Mouse (Mus musculus) E14TG2a.4 (cell line): ENCODE data around the gene Lars2.

Source experiments
- H3K27me3 ChIP-seq: 2 replicates; pipeline ENCODE4 v1.6.1; 2014; ENCODE audit warnings: low read length, control low read depth; ENCODE audit not compliant: insufficient read depth
- H3K36me3 ChIP-seq: 2 replicates; pipeline ENCODE4 v1.6.1; 2014; ENCODE audit warnings: low read length, control low read depth; ENCODE audit not compliant: insufficient read depth
- H3K4me1 ChIP-seq: replicated peaks from 2 replicates; pipeline ENCODE4 v1.6.1; 2014; ENCODE audit warnings: low read depth, low read length, control low read depth
- H3K4me3 ChIP-seq: replicated peaks from 2 replicates; pipeline ENCODE4 v1.5.1; 2014; ENCODE audit warnings: mild to moderate bottlenecking, low read length
- H3K9me3 ChIP-seq: 2 replicates; pipeline ENCODE4 v1.6.1; 2014; ENCODE audit warnings: low read length, control low read depth
- CTCF ChIP-seq: conservative IDR thresholded peaks from 2 replicates; pipeline ENCODE4 v1.5.1; 2014; ENCODE audit warnings: low read length
- NANOG ChIP-seq: IDR thresholded peaks from 2 replicates; pipeline ENCODE4 v1.6.1; 2014; ENCODE audit warnings: borderline replicate concordance, low read length, mixed read lengths
- POU5F1 ChIP-seq: IDR thresholded peaks from 2 replicates; pipeline ENCODE4 v1.6.1; 2014; ENCODE audit warnings: low read length, borderline replicate concordance

The Lars2 gene

GRCm38 (mm10) chr9:123456634-123457602 is 90.2 kb downstream of the Lars2 start:
- no peaks in the 10 kb centered on the region for H3K27me3 ChIP-seq
- TF ChIP-seq CTCF (no peak), NANOG (no peak), POU5F1 (no peak)
- H3K36me3 ChIP-seq = peaks cover 30% of the 10 kb centered on the region
- H3K4me3 ChIP-seq = no peak overlapping the region
- H3K9me3 ChIP-seq = no peaks in the 10 kb centered on the region
- peaks cover 9% of the 10 kb centered on the region for H3K4me1 ChIP-seq

- no peaks in the 10 kb centered on the region for H3K27me3 ChIP-seq
- peaks cover 25% of the 10 kb centered on the region for H3K36me3 ChIP-seq
- no peak for TF ChIP-seq CTCF
- no peak overlapping the region for H3K4me3 ChIP-seq
- no peaks in the 10 kb centered on the region for H3K9me3 ChIP-seq
- H3K4me1 ChIP-seq = peaks cover 9% of the 10 kb centered on the region
Measured at GRCm38 (mm10) chr9:123457603-123458002, 90.9 kb downstream of the Lars2 start.

GRCm38 (mm10) chr9:123467141-123467620 is 100.5 kb downstream of the Lars2 start:
- H3K4me3 ChIP-seq = no peak overlapping the region
- H3K36me3 ChIP-seq = no peaks in the 10 kb centered on the region
- TF ChIP-seq POU5F1 (no peak), CTCF (no peak), NANOG (no peak)
- H3K9me3 ChIP-seq = no peaks in the 10 kb centered on the region
- H3K4me1 ChIP-seq = no peaks in the 10 kb centered on the region
- H3K27me3 ChIP-seq = no peaks in the 10 kb centered on the region; the same call in none of the 2 replicates

- H3K27me3 ChIP-seq = no peaks in the 10 kb centered on the region; the same call in none of the 2 replicates
- no peaks in the 10 kb centered on the region for H3K9me3 ChIP-seq
- H3K4me1 ChIP-seq = no peaks in the 10 kb centered on the region
- H3K36me3 ChIP-seq = no peaks in the 10 kb centered on the region
- TF ChIP-seq NANOG (no peak), CTCF (no peak), POU5F1 (no peak)
- H3K4me3 ChIP-seq = no peak overlapping the region
Measured at GRCm38 (mm10) chr9:123468406-123469085, 101.8 kb downstream of the Lars2 start.

- Histone ChIP-seq H3K36me3 (no peaks in the 10 kb centered on the region), H3K27me3 (no peaks in the 10 kb centered on the region; the same call in none of the 2 replicates), H3K9me3 (no peaks in the 10 kb centered on the region), H3K4me1 (no peaks in the 10 kb centered on the region), H3K4me3 (no peak overlapping the region)
- TF ChIP-seq POU5F1 = no peak
- TF ChIP-seq CTCF = no peak
- no peak for TF ChIP-seq NANOG
Measured at GRCm38 (mm10) chr9:123469087-123469486, 102.4 kb downstream of the Lars2 start.

GRCm38 (mm10) chr9:123473377-123473776 is 106.7 kb downstream of the Lars2 start:
- no peak for TF ChIP-seq CTCF
- TF ChIP-seq POU5F1 = no peak
- TF ChIP-seq NANOG = no peak

GRCm38 (mm10) chr9:123475569-123475968 is 108.8 kb downstream of the Lars2 start:
- peaks cover 28% of the 10 kb centered on the region for H3K4me1 ChIP-seq
- TF ChIP-seq NANOG (no peak), POU5F1 (no peak), CTCF (no peak)
- H3K36me3 ChIP-seq = peaks cover 11% of the 10 kb centered on the region

More at GRCm38 (mm10) chr9:123473377-123473776, 106.7 kb downstream of the Lars2 start:
- Histone ChIP-seq H3K9me3 (no peaks in the 10 kb centered on the region), H3K4me3 (no peak overlapping the region), H3K36me3 (no peaks in the 10 kb centered on the region), H3K4me1 (peaks cover 10% of the 10 kb centered on the region), H3K27me3 (no peaks in the 10 kb centered on the region; the same call in none of the 2 replicates)

GRCm38 (mm10) chr9:123478031-123478585 is 111.4 kb downstream of the Lars2 start:
- H3K36me3 ChIP-seq = peaks cover 23% of the 10 kb centered on the region
- H3K9me3 ChIP-seq = no peaks in the 10 kb centered on the region
- H3K4me3 ChIP-seq = peak overlapping the region; percentile 74
- peaks cover 9% of the 10 kb centered on the region; the same call in 1 of the 2 replicates for H3K27me3 ChIP-seq
- peaks cover 29% of the 10 kb centered on the region for H3K4me1 ChIP-seq
- TF ChIP-seq NANOG (no peak), POU5F1 (no peak), CTCF (peak; percentile 12; the same call in 1 of the 2 replicates)

More at GRCm38 (mm10) chr9:123475569-123475968, 108.8 kb downstream of the Lars2 start:
- H3K9me3 ChIP-seq = no peaks in the 10 kb centered on the region
- H3K4me3 ChIP-seq = no peak overlapping the region
- H3K27me3 ChIP-seq = peaks cover 9% of the 10 kb centered on the region; the same call in 1 of the 2 replicates
